Mouse (Mus musculus) liver, embryonic 14.5 days (tissue): ENCODE data around the gene Phlda1. TPM values are rescaled to one million over a fixed set of nuclear protein-coding genes. Genes with fewer than 3 reads are reported as not detected.
A peak's percentile ranks its signal among the peaks of the same experiment; 100 is the strongest.

Experiments used
- ATAC-seq: fragments of 200-750 bp; cut with Nextera tagmentation; 2 replicates; pipeline ENCODE4 v1.8.0; 2017; ENCODE audit warnings: moderate number of reproducible peaks, mild to moderate bottlenecking, moderate library complexity; ENCODE audit not compliant: insufficient read depth
- DNase-seq, 3 experiments: peaks; one replicate each; pipeline ENCODE4 v3.0.0-alpha.2; 2012 to 2013; ENCODE audit warnings: low read depth in 3 of 3, low spot score in 3 of 3
- H3K27ac ChIP-seq: fragments of 300-500 bp; sonication (generic); 2 replicates; pipeline ENCODE4 v1.5.1; 2014; ENCODE audit warnings: moderate library complexity, mild to moderate bottlenecking, control low read depth, inconsistent platforms
- H3K27me3 ChIP-seq: fragments of 300-500 bp; sonication (generic); 2 replicates; pipeline ENCODE4 v1.6.1; 2014; ENCODE audit warnings: mild to moderate bottlenecking, low read length, moderate library complexity; ENCODE audit not compliant: control insufficient read depth, insufficient read depth
- H3K36me3 ChIP-seq: fragments of 300-500 bp; sonication (generic); replicated peaks from 2 replicates; pipeline ENCODE4 v1.6.1; 2014; ENCODE audit warnings: low read depth; ENCODE audit not compliant: control insufficient read depth, insufficient read depth
- H3K4me1 ChIP-seq, 2 experiments: fragments of 200-500 bp in 1 of 2; fragments of 300-500 bp in 1 of 2; sonication (generic) in 1 of 2; replicated peaks; 2 replicates each; pipeline ENCODE4 v1.6.1; 2012 to 2014; ENCODE audit warnings: antibody characterized with exemption in 1 of 2, inconsistent platforms in 1 of 2, low read length in 1 of 2; ENCODE audit not compliant: control insufficient read depth in 2 of 2, insufficient read depth in 2 of 2
- H3K4me2 ChIP-seq: fragments of 300-500 bp; sonication (generic); 2 replicates; pipeline ENCODE4 v1.6.1; 2014; ENCODE audit warnings: low read depth, mild to moderate bottlenecking, control low read depth, moderate library complexity
- H3K4me3 ChIP-seq, 2 experiments: fragments of 200-500 bp in 1 of 2; fragments of 300-500 bp in 1 of 2; sonication (generic) in 1 of 2; 2 replicates each; pipeline ENCODE4 v1.5.1; 2012 to 2014; ENCODE audit warnings: low read depth in 2 of 2, low read length in 2 of 2, mild to moderate bottlenecking in 2 of 2, control low read depth in 1 of 2, inconsistent platforms in 1 of 2, moderate library complexity in 1 of 2; ENCODE audit not compliant: insufficient read depth in 1 of 2
- H3K9ac ChIP-seq: fragments of 300-500 bp; sonication (generic); replicated peaks from 2 replicates; pipeline ENCODE4 v1.6.1; 2014; ENCODE audit warnings: mild to moderate bottlenecking, control low read depth, moderate library complexity
- H3K9me3 ChIP-seq: fragments of 300-500 bp; sonication (generic); 2 replicates; pipeline ENCODE4 v1.6.1; 2016; ENCODE audit warnings: low read length, mixed read lengths; ENCODE audit not compliant: control insufficient read depth
- CTCF ChIP-seq: IDR thresholded peaks from 2 replicates; pipeline ENCODE4 v1.5.1; 2016; ENCODE audit warnings: antibody characterized with exemption, low read depth, control low read depth
- EP300 ChIP-seq: IDR thresholded peaks from 2 replicates; pipeline ENCODE4 v1.6.1; 2016; ENCODE audit warnings: antibody characterized with exemption, low read depth
- WGBS: fragments of 180-500 bp; shearing (Covaris S2); extraction: QIAGEN DNeasy Blood & Tissue Kit; methylation state at CpG from one replicate; pipeline ENCODE4 v1.1.7; 2014; ENCODE audit not compliant: insufficient replicate concordance; 5-methylcytosine and 5-hydroxymethylcytosine counted together
- polyA plus RNA-seq, 2 experiments: library from polyadenylated mRNA; depleted of rRNA in 1 of 2; stranded (reverse) in 1 of 2; unstranded in 1 of 2; fragments of >200 nt; fragmentation: Nextera tagmentation in 1 of 2; extraction: Ambion mirVana in 1 of 2; gene quantifications; 2 replicates each; pipeline versions ENCODE4 v1.2.1 to v1.2.3; 2012 to 2014

Phlda1 gene
- polyA plus RNA-seq (2012; rRNA removed) = 2.1 and 2.8 TPM in 2 replicates
- 2.8 and 3.9 TPM in 2 replicates for polyA plus RNA-seq (2014; fragmentation: Nextera tagmentation; extraction: Ambion mirVana)

DNA sequence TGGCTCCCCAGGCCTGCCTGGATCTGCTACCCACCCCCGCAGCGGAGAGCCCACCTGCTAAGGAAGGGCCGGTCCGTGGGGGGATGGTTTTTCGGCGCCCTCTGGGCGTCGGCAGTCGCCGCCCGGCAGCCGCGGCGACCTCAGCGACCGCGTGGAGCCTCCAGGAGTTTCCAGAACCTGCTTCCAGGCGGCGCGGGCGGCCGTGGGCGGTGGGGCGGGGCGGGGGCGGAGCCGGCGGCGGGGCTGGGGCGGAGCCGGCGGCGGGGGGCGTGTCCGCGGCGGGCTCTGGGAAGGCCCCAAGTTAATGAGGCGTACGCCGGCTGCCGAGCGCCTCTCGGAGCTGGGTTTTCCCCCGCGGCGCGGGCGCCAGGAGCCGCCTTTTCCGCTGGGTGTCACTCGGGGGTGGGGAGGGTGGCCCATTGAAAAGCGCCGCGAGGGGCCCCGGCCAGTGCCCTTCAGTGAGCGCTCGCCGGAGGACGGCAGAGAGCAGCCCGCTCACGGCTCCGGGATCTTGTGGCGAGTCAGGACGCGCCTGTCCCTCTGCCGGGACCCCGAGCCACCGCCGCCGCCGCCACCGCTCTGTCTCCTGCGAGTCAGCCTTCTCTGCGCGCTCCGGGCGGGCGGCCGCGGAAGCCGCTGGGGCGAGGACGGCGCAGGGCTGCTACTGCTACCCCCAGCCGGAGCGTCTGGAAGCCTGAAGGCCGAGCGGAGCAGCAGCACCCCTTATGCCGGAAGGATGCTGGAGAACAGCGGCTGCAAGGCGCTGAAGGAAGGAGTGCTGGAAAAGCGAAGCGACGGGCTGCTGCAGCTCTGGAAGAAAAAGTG lies at the start of gene Phlda1:
Phlda1 (plus strand) TSS at position 186 of the 825 bp plus-strand sequence.
- DNase-seq = peak; percentile 63 to 81 (median 64)
- Histone ChIP-seq H3K4me3 (peak within 1 kb of the TSS; percentile 66 to 71), H3K9ac (peak within 1 kb of the TSS; percentile 61), H3K36me3 (no peaks in the 10 kb centered on the region), H3K27ac (no peak within 1 kb of the TSS), H3K27me3 (peaks cover 37% of the 10 kb centered on the region), H3K4me2 (peak within 1 kb of the TSS; percentile 97), H3K9me3 (no peaks in the 10 kb centered on the region), H3K4me1 (peaks cover 2 to 10% of the 10 kb centered on the region in 2 experiments; a peak in 3 of 4 replicates)
- ATAC-seq = peak; percentile 90
- WGBS = under 1% methylated on average over 90 of the region's 94 CpGs
- TF ChIP-seq CTCF (peak; percentile 10; the same call in 1 of the 2 replicates), EP300 (no peak)

DNA sequence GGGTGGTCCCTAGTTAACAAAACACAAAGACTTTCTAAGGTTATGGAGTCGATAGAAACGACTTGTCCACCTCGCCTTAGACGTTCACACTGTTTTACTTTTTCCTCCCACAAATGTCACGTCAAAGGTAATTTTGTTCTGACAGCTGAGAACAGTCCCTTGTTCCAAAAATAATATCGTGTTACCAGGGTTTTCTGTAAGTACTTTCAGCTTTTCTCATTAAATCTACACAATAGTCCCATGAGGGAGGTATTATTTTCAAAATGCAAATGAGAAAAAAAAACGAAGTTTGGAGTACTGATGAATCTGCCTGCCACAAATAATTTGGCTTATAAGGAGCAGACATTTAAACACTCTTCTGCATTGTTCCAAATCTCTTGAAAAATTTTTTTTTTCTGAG lies 48.0 kb upstream of the Phlda1 start:
- H3K9me3 ChIP-seq = no peaks in the 10 kb centered on the region
- H3K9ac ChIP-seq = no peak overlapping the region
- 62% methylated on average over 7 of the region's 7 CpGs for WGBS
- H3K27me3 ChIP-seq = no peaks in the 10 kb centered on the region
- H3K4me2 ChIP-seq = no peak overlapping the region
- no peak for DNase-seq
- TF ChIP-seq CTCF = no peak
- TF ChIP-seq EP300 = no peak
- ATAC-seq = no peak
- H3K36me3 ChIP-seq = no peaks in the 10 kb centered on the region
- no peak overlapping the region for H3K27ac ChIP-seq
- H3K4me1 ChIP-seq = no peaks in the 10 kb centered on the region; a peak in 1 of 4 replicates
- no peak overlapping the region for H3K4me3 ChIP-seq

- H3K4me3 ChIP-seq = no peak overlapping the region
- DNase-seq (no peak), ATAC-seq (no peak)
- H3K4me2 ChIP-seq = no peak overlapping the region
- H3K36me3 ChIP-seq = no peaks in the 10 kb centered on the region
- TF ChIP-seq CTCF (no peak), EP300 (no peak)
- no peaks in the 10 kb centered on the region for H3K9me3 ChIP-seq
- no peak overlapping the region for H3K9ac ChIP-seq
- 71% methylated on average over 9 of the region's 9 CpGs for WGBS
- no peak overlapping the region for H3K27ac ChIP-seq
- no peaks in the 10 kb centered on the region for H3K27me3 ChIP-seq
- H3K4me1 ChIP-seq = no peaks in the 10 kb centered on the region; a peak in 1 of 4 replicates
These were observed 47.0 kb upstream of the Phlda1 start for GRCm38 (mm10) chr10:111459040-111459439.

DNA sequence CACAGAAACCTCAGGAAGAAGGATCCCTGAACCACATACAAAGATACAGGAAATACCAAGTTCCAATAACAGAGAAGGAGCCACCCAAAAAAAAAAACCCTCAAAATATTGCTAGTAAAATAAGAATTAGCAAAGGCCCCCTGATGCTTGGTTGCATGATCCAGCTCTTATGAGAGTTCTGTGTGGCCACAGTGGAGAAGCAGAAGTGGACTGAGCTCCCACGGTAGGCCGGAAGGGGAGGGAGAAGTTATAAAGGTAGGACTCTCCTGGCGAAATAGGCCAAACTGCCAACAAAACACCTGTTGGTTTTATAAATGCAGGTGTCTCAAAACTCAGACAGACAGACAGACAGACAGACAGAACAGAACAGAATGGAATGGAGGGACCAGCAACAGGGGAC lies 46.2 kb upstream of the Phlda1 start:
- no peak overlapping the region for H3K27ac ChIP-seq
- H3K9me3 ChIP-seq = no peaks in the 10 kb centered on the region
- H3K4me1 ChIP-seq = no peaks in the 10 kb centered on the region
- ATAC-seq (no peak), DNase-seq (no peak)
- no peak overlapping the region for H3K9ac ChIP-seq
- 49% methylated on average over 3 of the region's 3 CpGs for WGBS
- no peaks in the 10 kb centered on the region for H3K36me3 ChIP-seq
- no peaks in the 10 kb centered on the region for H3K27me3 ChIP-seq
- no peak for TF ChIP-seq CTCF
- no peak for TF ChIP-seq EP300
- H3K4me2 ChIP-seq = no peak overlapping the region
- H3K4me3 ChIP-seq = no peak overlapping the region

DNA sequence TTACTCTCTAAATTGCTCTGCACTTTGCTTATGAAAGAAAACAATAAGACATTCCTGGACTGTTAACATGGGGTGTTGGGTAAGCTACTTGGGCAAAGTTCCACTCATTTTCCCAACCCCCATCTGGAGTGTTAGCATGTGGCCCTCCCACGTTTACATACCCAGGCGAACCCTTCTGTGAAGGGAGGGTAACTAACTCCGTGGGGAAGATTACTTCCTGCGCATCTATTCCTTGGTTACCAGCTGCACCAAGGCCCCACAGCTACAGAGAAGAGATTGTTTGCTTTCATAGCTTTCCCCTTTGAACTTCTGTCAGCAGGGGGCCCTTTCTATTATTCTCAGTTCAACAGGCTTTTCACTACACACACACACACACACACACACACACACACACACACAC lies 45.7 kb upstream of the Phlda1 start:
- DNase-seq = no peak
- Histone ChIP-seq H3K9me3 (no peaks in the 10 kb centered on the region), H3K27ac (no peak overlapping the region), H3K4me3 (no peak overlapping the region), H3K4me1 (peaks cover 0 to 2% of the 10 kb centered on the region in 2 experiments; a peak in 1 of 4 replicates), H3K9ac (no peak overlapping the region), H3K4me2 (no peak overlapping the region), H3K36me3 (no peaks in the 10 kb centered on the region), H3K27me3 (no peaks in the 10 kb centered on the region)
- no peak for TF ChIP-seq EP300
- no peak for ATAC-seq
- 35% methylated on average over 4 of the region's 4 CpGs for WGBS
